Mouse (Mus musculus): ENCODE data around the gene Gm21992.

DNA sequence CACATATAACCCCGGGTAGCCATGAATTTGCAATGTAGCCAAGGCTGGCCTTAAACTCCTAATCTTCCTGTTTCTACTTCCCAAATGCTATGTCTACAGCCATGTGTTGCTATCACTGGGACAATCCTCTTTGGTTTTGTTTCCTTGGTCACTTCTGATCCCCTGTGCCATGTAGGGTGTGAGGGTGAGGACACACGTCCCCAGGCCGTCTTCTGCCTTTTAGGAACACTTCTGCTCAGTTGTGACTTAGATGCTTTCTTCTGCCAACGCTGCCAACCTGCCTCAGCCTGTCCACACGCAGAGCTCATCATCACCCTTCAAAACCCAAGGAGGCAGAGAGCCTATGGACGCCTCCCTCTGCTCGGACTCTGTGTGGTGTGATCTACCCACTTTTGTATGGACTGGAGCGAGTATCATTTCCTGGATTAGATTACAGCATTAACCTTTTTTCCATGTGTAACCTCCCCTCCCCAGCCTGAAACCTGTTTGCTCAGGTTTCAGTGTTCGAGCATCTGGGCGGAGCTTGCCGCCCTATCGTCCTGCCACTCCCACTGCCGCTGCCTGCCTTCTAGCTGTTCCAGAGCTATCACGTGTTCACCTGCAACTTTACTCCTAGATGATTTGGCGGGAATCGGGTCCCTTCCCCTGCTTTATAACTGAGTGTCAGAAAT lies 17.2 kb upstream of the Gm21992 start:
- TF ChIP-seq CTCF (IDR thresholded peaks at IDR 0.05; ENCODE audit: low read depth, low read length) (no peak), POLR2A (IDR thresholded peaks at IDR 0.05; ENCODE audit: extremely low read depth, insufficient read depth, low read length) (no peak)

All from liver, adult 2 months (tissue).